Mouse (Mus musculus) spleen, adult 2 months (tissue): ENCODE measurements around the gene Hat1.

Experiments used
- CTCF ChIP-seq: fragments of 200-500 bp; IDR thresholded peaks from 2 replicates; pipeline ENCODE4 v1.5.1; 2011; ENCODE audit warnings: mild to moderate bottlenecking, inconsistent platforms; ENCODE audit not compliant: insufficient read depth, insufficient read length, insufficient replicate concordance; ENCODE audit errors: extremely low read depth
- POLR2A ChIP-seq: fragments of 200-500 bp; IDR thresholded peaks from 2 replicates; pipeline ENCODE4 v1.6.1; 2011; ENCODE audit warnings: low read depth, low read length, inconsistent platforms

- TF ChIP-seq POLR2A (no peak), CTCF (no peak)
Measured at GRCm38 (mm10) chr2:71462066-71462465, 73.3 kb downstream of the Hat1 start.
